Mouse (Mus musculus) thymus, postnatal 25 days (tissue): Measurements from ENCODE around the gene Serpini2.
"Not testable (repeated sequence)": the region's sequence is repeated elsewhere in the genome, so short reads cannot be mapped to it uniquely, and the experiment has no call there.

Experiments
- DNase-seq: peaks from one replicate; pipeline ENCODE4 v3.0.0; 2022

Gene Serpini2

DNA sequence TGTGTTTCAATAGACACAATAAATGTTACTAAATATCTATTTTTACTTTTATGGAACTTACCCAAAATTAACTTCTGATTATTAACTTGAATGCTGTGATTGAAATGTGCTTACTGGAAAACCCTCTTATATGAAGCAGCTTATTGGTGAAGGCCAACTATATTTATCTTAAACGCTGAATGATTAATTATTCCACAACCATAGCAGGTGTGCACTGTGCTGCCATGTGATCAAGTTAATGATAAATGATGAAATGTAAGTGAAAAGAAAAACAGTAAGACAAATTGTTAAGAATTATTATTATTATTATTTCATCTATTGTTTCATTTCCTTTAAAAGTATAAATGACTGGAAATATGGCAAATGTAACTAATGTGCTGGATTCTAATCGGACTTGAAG is at the start of gene Serpini2:
TSS of gene Serpini2 (minus strand) at position 101 of the 400 bp plus-strand sequence.
- DNase-seq = no peak

GRCm38 (mm10) chr3:75308861-75309260 is 39.0 kb upstream of the Serpini2 start:
- no peak for DNase-seq

DNA sequence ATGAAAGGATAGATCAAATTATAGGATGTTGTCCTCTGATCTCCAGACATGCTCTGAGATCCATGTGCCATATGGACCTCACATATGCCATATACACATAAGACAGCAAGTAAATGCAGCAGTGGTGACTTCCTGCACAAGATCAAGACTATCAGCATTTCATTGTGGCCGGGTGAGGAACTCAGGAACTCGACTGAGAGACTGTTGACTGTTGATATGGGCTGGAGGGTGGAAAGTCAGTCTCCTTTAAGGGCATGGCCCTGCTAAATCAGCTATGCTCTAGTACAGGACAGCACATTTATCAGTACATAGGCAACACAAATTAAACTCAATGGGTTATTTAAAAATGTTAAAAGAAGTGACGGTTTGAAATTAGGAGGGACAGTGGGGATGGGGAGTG is 38.4 kb upstream of the Serpini2 start:
- DNase-seq = no peak

- no peak for DNase-seq
Measured at GRCm38 (mm10) chr3:75305584-75305983, 35.7 kb upstream of the Serpini2 start.

- DNase-seq = no peak
Measured at GRCm38 (mm10) chr3:75304621-75305020, 34.7 kb upstream of the Serpini2 start.

DNA sequence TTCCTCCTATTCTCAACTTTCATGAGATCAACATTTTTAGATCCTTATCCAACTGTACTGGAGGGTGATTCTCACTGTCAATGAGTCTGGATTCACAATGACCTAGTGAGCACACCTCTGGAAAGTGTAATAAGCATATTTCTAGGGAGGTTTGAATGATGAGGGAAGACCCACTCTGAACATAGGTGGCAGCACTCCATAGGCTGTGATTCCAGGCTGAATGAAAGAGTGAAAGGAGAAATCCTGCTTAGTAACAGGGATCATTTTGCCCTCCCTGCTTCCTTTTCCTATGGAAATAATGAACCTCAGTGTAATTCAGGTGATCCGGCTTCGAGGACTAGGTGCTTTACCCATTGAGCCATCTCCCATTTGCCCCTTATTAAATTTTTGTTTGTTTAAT is 31.2 kb upstream of the Serpini2 start:
- no peak for DNase-seq

GRCm38 (mm10) chr3:75299464-75299863 is 29.6 kb upstream of the Serpini2 start:
- DNase-seq = not testable (repeated sequence)

DNA sequence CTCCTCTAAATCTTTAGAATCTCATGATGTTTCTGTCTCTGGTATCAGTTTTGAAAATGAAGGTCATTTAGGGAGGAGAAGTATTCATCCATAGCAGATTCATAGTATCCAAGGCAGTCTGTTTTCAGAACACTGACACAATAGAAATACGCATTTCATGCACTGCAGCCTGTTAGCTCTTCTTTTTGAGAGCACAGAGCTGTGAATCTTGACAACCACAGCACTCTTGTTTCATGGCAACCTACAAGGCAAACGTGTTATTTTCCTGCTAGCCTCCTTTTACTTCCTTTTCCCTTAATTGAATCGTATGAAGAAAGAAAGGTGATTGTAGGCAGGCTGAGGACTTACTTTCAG is 27.9 kb upstream of the Serpini2 start:
- no peak for DNase-seq

DNA sequence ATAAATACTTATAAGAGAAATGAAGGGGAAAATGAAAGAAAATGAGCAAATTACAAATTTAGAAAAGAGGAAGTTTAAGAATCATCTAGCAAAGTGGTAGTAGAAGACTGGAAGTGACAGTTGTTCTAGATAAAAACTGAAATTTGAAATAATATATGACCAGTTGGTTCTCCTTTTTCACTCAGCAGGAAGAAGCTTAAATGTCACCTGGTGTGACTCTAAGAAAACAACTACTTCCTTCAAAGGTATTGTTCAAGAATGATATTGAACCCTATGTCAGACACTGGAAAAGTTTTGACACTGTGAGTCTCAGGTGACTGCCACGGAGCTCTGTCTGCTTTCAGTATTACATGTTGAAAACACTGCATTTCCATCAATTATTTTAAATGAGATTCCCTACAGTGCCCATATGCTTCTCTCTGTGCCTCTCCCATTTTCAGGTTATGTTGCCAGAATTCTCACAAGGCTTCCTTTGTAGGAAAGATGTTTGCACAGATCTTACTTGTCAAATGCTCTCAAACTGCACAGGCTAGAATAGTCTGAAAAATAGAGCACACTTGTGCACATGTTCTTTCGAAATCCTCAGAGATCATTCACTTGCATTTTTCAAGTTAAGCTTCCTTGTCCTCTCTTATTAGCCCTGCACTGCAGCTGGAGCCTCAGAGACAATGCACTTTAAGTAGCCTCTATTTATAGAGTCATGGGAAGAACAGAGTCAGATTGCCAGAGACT is 27.3 kb upstream of the Serpini2 start:
- no peak for DNase-seq

- DNase-seq = no peak
Measured at GRCm38 (mm10) chr3:75293243-75293642, 23.4 kb upstream of the Serpini2 start.

- no peak for DNase-seq
Measured at GRCm38 (mm10) chr3:75277455-75277854, 7.6 kb upstream of the Serpini2 start.

GRCm38 (mm10) chr3:75276522-75276921 is 6.6 kb upstream of the Serpini2 start:
- no peak for DNase-seq

DNA sequence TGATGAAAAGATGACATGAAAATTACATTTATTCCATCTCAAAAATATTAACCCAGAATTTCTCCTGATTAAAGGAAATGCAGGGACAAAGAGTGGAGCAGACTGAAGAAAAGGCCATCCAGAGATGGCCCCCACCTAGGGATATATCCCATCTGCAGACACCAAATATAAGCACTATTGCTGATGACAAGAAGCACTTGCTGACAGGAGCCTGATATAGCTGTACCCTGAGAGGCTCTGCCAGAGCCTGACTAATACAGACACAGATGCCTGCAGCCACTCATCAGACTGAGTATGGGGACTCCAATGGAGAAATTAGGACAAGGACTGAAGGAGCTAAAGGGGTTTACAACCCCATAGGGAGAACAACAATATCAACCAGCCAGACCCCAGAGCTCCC is 5.2 kb upstream of the Serpini2 start:
- no peak for DNase-seq

GRCm38 (mm10) chr3:75259356-75259755 is 10.5 kb downstream of the Serpini2 start:
- no peak for DNase-seq

DNA sequence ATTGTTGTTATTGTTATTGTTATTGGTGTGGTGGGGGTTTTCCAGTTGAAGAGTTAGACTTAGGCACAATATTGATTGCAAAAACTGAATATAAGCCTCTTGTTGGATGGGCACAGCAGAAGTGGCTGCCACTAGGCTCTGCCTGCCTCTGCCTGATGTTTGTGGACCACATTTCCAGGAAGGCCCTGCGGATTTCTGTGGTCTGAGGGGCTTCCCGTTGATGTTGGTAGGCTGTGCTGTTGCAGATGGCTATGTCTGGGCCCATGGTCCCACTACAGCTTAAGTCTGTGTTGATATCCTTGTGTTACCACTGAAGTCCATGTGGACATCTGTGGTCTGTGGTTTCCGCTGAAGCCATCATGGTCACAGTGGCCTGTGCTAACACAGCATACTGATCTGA is 50.2 kb downstream of the Serpini2 start:
- DNase-seq = no peak

DNA sequence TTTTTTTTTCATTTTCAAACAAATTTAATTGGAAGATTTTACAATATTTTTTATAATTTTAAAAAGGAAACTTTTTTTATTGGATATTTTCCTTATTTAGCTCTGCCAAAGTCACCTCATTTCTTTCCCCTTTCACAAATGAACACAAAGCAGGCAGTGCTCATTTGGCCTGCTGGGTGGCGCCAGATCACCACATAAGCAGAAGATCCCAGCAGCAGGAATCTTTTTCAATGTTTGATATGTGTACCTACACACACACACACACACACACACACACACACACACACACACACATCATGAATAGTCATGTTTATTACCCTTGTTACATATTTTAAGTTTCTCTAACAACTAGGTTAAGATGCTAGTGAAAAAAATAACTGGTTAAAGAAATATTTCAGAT is 50.7 kb downstream of the Serpini2 start:
- peak; percentile 56 for DNase-seq

GRCm38 (mm10) chr3:75202808-75203503 is 66.9 kb downstream of the Serpini2 start:
- DNase-seq = peak; percentile 56
